Mouse (Mus musculus) midbrain, postnatal 0 days (tissue): ENCODE results near the gene Cabp7. TPM values are rescaled to one million over a fixed set of nuclear protein-coding genes. Genes with fewer than 3 reads are reported as not detected.

Experiments
- ATAC-seq: fragments of 200-750 bp; cut with Nextera tagmentation; 2 replicates; pipeline ENCODE4 v1.8.0; 2017; ENCODE audit warnings: moderate number of reproducible peaks, mild to moderate bottlenecking, moderate TSS enrichment, moderate library complexity; ENCODE audit not compliant: low FRiP score
- DNase-seq: peaks from one replicate; pipeline ENCODE4 v3.0.0-alpha.2; 2015; ENCODE audit warnings: low spot score
- H3K27ac ChIP-seq: fragments of 300-500 bp; sonication (generic); 2 replicates; pipeline ENCODE4 v1.5.1; 2014; ENCODE audit warnings: low read depth, mild to moderate bottlenecking, low read length, mixed read lengths
- H3K27me3 ChIP-seq: fragments of 300-500 bp; sonication (generic); 2 replicates; pipeline ENCODE4 v1.6.1; 2014; ENCODE audit warnings: low read length, control low read depth, mixed read lengths; ENCODE audit not compliant: insufficient read depth
- H3K36me3 ChIP-seq: fragments of 300-500 bp; sonication (generic); 2 replicates; pipeline ENCODE4 v1.6.1; 2014; ENCODE audit warnings: low read length, control low read depth, mixed read lengths; ENCODE audit not compliant: insufficient read depth
- H3K4me1 ChIP-seq: fragments of 300-500 bp; sonication (generic); 2 replicates; pipeline ENCODE4 v1.6.1; 2014; ENCODE audit warnings: mild to moderate bottlenecking, control low read depth, antibody characterized with exemption, low read length, mixed read lengths; ENCODE audit not compliant: insufficient read depth
- H3K4me2 ChIP-seq: fragments of 300-500 bp; sonication (generic); 2 replicates; pipeline ENCODE4 v1.6.1; 2014; ENCODE audit warnings: low read depth, mild to moderate bottlenecking, low read length, mixed read lengths; ENCODE audit not compliant: poor library complexity, severe bottlenecking
- H3K4me3 ChIP-seq: fragments of 300-500 bp; sonication (generic); 2 replicates; pipeline ENCODE4 v1.5.1; 2014; ENCODE audit warnings: low read depth, mild to moderate bottlenecking, low read length, moderate library complexity
- H3K9ac ChIP-seq: fragments of 300-500 bp; sonication (generic); replicated peaks from 2 replicates; pipeline ENCODE4 v1.6.1; 2014; ENCODE audit warnings: mild to moderate bottlenecking, low read length, moderate library complexity, mixed read lengths; ENCODE audit not compliant: poor library complexity, severe bottlenecking
- H3K9me3 ChIP-seq: fragments of 300-500 bp; sonication (generic); 2 replicates; pipeline ENCODE4 v1.6.1; 2016; ENCODE audit warnings: low read length, control low read depth
- CTCF ChIP-seq: IDR thresholded peaks from 2 replicates; pipeline ENCODE4 v1.5.1; 2016; ENCODE audit warnings: antibody characterized with exemption, mild to moderate bottlenecking
- WGBS: fragments of 180-500 bp; shearing (Covaris S2); extraction: QIAGEN DNeasy Blood & Tissue Kit; methylation state at CpG from one replicate; pipeline ENCODE4 v1.1.7; 2014; 5-methylcytosine and 5-hydroxymethylcytosine counted together
- polyA plus RNA-seq: library from polyadenylated mRNA; unstranded; fragments of >200 nt; fragmentation: Nextera tagmentation; extraction: Ambion mirVana; gene quantifications from 2 replicates; pipeline ENCODE4 v1.2.1, GENCODE M21; 2015
- total RNA-seq: library from RNA; depleted of rRNA; stranded (reverse); fragments of >200 nt; gene quantifications from 2 replicates; pipeline ENCODE4 v1.2.3, GENCODE M21; 2014

The Cabp7 gene
- total and polyA plus RNA-seq, 2 experiments from 2014 or later, result 1.8 to 15.7 TPM

DNA sequence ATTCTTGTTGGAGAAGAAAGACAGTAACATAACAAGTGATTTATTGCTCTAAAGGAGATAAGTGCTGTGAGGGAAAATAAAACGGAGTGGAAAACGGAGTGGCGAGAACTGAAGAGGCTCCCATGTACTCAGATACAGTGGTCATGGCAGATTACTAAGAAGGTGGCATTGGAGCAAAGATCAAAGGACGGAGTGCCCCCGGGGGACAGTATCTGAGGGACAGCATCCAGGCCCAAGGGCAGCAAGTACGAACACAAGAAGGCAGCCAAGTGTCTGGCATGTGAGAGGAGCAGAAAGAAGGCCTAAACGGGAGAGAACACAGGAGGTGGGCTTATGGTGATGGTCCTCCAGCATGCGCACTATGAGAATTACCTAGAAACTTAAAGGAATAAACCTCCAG, 24.9 kb downstream of the Cabp7 start:
- DNase-seq (no peak), ATAC-seq (no peak)
- WGBS, result 80% methylated on average over 8 of the region's 8 CpGs
- Histone ChIP-seq H3K9ac (no peak overlapping the region), H3K4me2 (no peak overlapping the region), H3K27me3 (no peaks in the 10 kb centered on the region), H3K9me3 (no peaks in the 10 kb centered on the region), H3K36me3 (peaks cover 22% of the 10 kb centered on the region), H3K4me3 (no peak overlapping the region), H3K4me1 (no peaks in the 10 kb centered on the region), H3K27ac (no peak overlapping the region)
- no peak for TF ChIP-seq CTCF

DNA sequence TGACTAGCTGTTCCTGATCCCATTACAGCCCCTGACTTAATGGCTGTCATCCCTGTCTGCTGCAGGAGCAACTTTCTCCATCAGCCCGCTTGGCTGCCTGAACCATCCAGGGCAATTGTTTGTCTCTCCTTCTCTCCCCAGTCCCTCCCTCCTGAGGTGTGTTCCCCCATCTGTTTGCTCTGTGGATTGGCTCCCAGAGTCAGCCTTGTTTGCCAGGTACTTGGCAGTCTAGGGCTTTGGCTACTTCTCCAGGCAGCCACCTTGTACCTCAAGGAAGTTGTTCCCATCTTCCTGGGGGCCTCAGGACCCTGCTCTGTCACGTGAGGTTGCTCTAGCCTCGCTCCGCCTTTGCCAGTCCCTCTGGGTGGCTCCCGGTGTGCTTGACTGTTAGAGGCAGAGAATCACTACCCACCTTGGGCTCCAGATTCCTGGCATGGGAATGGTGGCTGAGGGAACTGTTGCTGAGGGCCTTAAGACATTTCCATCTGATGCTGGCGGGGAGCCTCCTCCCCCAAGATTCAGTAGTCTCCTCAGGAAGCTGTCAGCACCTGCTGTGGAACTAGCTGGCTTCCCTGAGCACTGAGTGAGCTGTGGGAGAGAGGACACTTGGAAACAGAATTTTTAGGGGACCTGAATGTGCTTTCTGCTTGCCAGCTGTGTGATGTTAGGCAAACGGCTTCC, 25.5 kb downstream of the Cabp7 start:
- Histone ChIP-seq H3K4me1 (no peaks in the 10 kb centered on the region), H3K4me3 (no peak overlapping the region), H3K9ac (no peak overlapping the region), H3K36me3 (peaks cover 18% of the 10 kb centered on the region), H3K27ac (no peak overlapping the region), H3K4me2 (no peak overlapping the region), H3K27me3 (no peaks in the 10 kb centered on the region), H3K9me3 (no peaks in the 10 kb centered on the region)
- 51% methylated on average over 7 of the region's 7 CpGs for WGBS
- DNase-seq (no peak), ATAC-seq (no peak)
- no peak for TF ChIP-seq CTCF

DNA sequence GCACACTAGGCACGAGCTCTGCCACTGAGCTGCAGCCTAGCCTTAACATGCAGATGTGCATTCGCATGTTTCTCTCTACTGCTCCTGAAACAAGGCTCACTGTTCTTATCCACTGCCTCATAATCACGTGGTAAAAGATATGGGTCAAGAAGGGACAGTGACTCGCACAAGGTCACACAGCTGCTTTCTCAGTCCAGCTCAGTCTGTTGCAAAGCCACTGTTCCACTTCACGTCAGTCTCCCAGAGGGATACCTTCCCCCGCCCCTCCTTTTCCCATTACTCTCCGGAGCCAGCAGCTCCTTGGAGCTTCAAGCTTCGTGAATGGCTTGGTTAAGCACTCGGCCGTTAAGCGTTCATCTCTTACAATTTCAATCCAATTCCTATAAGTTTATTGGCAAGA, 26.2 kb downstream of the Cabp7 start:
- 60% methylated on average over 11 of the region's 11 CpGs for WGBS
- no peak overlapping the region for H3K27ac ChIP-seq
- H3K4me1 ChIP-seq, result no peaks in the 10 kb centered on the region
- DNase-seq, result no peak
- H3K9me3 ChIP-seq, result no peaks in the 10 kb centered on the region
- no peak for TF ChIP-seq CTCF
- no peak overlapping the region for H3K4me3 ChIP-seq
- H3K36me3 ChIP-seq, result peaks cover 11% of the 10 kb centered on the region; the same call in 1 of the 2 replicates
- no peak overlapping the region for H3K4me2 ChIP-seq
- no peaks in the 10 kb centered on the region for H3K27me3 ChIP-seq
- no peak for ATAC-seq
- H3K9ac ChIP-seq, result no peak overlapping the region

DNA sequence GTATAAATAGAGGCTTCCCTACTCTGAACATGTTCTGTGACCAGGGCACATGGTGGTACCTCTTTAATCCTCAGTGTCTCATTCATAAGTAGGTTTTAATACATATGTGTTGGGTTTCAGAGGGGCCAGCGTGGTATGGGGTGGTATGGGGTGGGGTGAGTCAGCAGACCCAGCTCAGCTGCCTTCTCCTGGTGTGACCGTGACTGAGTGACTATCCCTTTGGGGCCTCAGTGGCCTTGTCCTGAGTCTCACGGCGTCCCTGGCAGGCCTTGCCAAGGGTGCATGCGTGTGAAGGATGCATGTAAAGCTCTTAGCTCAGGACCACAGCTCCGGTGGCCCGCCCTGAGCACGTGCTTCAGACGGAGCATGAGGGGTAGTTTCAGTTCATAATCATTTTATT, 26.6 kb downstream of the Cabp7 start:
- no peak for TF ChIP-seq CTCF

DNA sequence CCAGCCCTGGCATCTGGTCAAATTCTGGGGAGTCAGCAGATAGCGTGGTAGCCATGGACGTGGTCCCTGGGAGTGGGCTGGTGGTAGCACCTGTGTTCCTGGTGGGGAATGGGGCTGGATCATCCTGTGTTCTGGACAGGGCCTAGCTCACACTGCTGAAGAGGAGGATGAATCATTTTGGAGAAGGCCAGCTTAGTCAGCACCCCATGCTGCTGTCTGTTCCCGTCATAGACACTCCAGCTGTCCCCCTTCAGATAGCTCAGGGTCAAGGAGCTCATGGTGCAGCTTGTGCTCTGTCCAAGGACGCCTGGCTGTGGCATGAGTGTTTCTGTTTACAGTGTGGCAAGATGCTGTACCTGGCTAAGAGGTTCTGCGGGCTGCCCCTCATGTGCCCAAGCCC, 28.0 kb downstream of the Cabp7 start:
- no peaks in the 10 kb centered on the region for H3K27me3 ChIP-seq
- H3K9ac ChIP-seq, result no peak overlapping the region
- no peak overlapping the region for H3K4me2 ChIP-seq
- H3K9me3 ChIP-seq, result no peaks in the 10 kb centered on the region
- H3K4me1 ChIP-seq, result no peaks in the 10 kb centered on the region
- H3K27ac ChIP-seq, result no peak overlapping the region
- H3K36me3 ChIP-seq, result no peaks in the 10 kb centered on the region; the same call in 1 of the 2 replicates
- TF ChIP-seq CTCF, result no peak
- ATAC-seq (no peak), DNase-seq (no peak)
- 74% methylated on average over 5 of the region's 5 CpGs for WGBS
- no peak overlapping the region for H3K4me3 ChIP-seq

More for the DNA sequence above, 26.6 kb downstream of the Cabp7 start:
- H3K27ac ChIP-seq, result no peak overlapping the region
- WGBS, result 90% methylated on average over 9 of the region's 9 CpGs
- peaks cover 10% of the 10 kb centered on the region; the same call in 1 of the 2 replicates for H3K36me3 ChIP-seq
- no peaks in the 10 kb centered on the region for H3K9me3 ChIP-seq
- no peak overlapping the region for H3K4me3 ChIP-seq
- H3K4me2 ChIP-seq, result no peak overlapping the region
- H3K9ac ChIP-seq, result no peak overlapping the region
- H3K27me3 ChIP-seq, result no peaks in the 10 kb centered on the region
- no peaks in the 10 kb centered on the region for H3K4me1 ChIP-seq
- DNase-seq (no peak), ATAC-seq (no peak)

DNA sequence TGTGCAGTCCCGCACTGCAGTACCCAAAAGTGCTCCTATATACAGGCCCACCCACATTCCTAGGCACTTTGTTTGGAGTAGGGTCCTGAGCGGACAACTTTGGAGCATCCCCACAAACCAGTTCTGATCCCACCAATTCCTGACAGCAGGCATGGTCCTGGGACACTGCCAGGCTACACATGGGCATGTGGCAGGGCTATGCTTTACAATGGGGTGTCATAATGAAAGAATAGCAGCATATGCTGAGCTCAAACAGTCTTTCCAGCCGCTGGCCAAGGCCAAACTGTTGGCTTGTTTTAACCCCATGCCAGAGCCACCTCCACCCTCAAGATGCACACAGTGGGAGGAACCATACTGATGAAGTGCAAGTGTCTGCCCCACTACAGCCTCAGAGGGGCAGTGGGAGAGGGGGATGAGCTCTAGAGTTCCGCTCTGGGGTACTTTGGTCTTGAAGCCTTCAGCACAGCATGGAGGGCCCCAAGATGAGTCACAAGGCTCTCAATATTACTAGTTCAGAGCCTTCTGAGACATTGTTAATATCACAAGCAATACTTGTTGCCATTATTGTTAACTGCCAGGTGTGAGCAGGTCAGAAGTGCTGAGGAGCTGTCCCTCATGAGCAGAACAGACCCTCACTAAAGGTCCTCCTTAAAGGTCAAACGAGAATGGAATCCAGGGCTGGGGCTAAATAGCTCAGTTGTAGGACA, 29.9 kb downstream of the Cabp7 start:
- 87% methylated on average over 5 of the region's 5 CpGs for WGBS
- DNase-seq (no peak), ATAC-seq (no peak)
- no peak overlapping the region for H3K27ac ChIP-seq
- no peak overlapping the region for H3K9ac ChIP-seq
- no peak overlapping the region for H3K4me3 ChIP-seq
- H3K36me3 ChIP-seq, result no peaks in the 10 kb centered on the region
- H3K9me3 ChIP-seq, result no peaks in the 10 kb centered on the region
- no peak overlapping the region for H3K4me2 ChIP-seq
- no peaks in the 10 kb centered on the region for H3K27me3 ChIP-seq
- TF ChIP-seq CTCF, result no peak
- no peaks in the 10 kb centered on the region for H3K4me1 ChIP-seq
